Mouse (Mus musculus) colon, adult 2 months (tissue): Measurements from ENCODE around the gene Sorcs3. TPM values are rescaled to one million over a fixed set of nuclear protein-coding genes. Genes with fewer than 3 reads are reported as not detected.

Experiments
- polyA plus RNA-seq: library from polyadenylated mRNA; depleted of rRNA; stranded (reverse); fragments of >200 nt; gene quantifications from 2 replicates; pipeline ENCODE4 v1.2.3, GENCODE M21; 2012; rRNA removed

Sorcs3 gene
- 0.02 and 0.05 TPM in 2 replicates for polyA plus RNA-seq

GRCm38 (mm10) chr19:48205929-48206814 is at the start of gene Sorcs3:
Sorcs3 (plus strand) TSS chr19:48206025.

